Mouse (Mus musculus): ENCODE measurements around the gene Gm10570. TPM values are rescaled to one million over a fixed set of nuclear protein-coding genes. Genes with fewer than 3 reads are reported as not detected.

The Gm10570 gene
- total RNA-seq, 2 experiments from 2014 or later: 0.80 to 1.7 TPM

DNA sequence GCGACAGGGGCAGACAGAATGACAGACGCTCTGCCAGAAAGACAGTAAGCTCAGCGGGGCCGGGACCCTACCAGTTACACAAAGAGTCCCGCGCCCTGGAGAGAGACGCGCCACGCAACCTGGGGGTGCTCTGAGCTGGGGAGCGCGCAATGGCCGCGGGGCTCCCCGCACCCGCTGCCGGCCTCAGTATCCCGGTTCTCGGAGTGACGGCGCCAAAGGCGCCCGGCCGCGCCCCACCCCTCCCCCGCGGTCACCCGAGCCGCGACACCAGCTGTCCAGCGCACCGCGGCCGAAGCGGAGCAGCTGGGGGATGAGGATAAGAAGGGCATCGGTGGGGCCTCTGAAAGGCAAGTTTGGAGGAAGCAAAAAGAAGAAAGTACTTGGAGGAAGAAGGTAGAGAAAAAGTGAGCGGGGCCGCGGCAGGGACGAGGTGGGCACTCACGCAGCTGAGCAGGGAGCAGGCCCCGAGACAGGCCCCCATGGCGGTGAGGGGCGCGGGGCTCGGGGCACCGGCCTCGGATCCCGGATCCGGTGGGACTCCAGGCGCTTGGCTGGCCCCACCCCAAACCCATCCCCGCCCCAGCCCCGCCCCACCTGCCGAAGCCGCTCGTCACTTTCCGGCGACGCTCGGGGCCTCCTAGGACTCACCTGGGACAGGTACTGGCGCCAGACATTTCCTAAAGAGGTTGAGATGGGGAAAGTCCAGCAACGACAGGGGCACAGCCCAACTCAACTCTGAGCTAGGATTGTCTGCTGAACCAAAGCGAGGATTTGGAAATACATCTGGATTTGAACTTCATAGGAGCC is 33.3 kb downstream of the Gm10570 start:
- no peak for DNase-seq (ENCODE audit: low spot score in 2 of 2)
- intact Hi-C loops (cut with DNase I): no loop called here

DNA sequence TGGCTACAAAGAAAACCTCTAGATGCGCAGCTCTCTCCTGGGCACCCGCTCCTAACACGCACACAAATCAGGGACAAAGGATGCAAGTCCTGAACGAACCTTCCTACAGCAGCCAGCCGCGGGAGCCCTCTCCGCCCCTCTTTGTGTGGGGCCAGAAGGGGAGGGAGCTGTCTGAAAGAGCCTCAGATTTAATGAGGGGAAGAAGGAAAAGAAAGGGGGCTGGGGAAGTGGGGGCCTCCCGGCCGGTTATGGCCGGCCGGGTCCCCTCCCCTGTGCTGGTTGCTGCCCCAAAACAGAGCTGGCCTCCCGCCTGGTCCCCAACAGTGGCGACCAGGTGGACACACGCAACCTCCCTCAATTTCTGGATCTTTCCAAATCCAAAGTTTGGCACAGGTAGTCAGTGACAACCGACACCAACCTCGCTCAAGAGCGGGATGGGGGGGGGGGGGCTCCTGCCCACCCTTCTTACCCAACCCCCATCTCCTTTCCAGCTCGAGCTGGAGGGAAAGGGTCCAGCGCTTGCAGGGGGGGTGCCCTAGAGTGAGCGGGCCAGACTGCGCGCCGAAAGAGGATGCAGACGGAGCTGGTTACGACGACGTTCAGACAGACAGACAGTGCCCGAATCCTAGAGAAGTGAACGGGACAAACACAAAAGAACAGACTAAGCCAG is 34.0 kb downstream of the Gm10570 start:
- DNase-seq (ENCODE audit: low spot score in 2 of 2): no peak
- intact Hi-C loops (cut with DNase I): no loop called here

DNA sequence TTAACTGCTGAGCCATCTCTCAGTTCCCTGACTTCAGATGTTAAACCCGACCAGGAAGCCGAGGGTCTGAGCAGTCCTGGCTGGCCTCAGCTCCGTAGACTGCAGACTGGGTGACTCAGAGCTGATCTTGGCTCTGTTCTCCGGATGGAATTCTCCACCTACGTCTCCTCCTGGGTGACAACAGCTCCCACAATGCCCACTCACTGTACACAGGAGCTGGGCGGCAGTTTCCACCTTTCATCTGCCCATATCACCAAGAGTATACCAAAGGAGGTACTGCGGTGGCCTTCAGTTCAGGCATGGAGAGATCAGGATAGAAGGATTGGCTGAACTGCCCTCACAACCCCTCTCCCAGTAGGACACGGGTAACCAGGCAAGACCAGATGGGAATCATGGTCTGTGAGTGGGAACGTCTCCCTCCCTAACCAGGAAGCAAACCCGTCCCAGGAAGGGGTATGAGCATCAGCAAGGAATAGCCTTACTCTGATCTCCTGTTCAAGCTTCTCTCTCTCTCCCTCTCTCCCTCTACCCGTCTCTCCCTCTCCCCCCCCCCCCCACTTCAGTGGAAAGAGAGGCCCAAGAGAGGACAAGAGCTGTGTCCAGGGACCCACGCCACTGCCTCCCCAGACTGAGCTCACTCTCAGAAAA is 34.7 kb downstream of the Gm10570 start:
- intact Hi-C loops (cut with DNase I): no loop called here
- DNase-seq (ENCODE audit: low spot score in 2 of 2): peak; percentile 36 to 89

DNA sequence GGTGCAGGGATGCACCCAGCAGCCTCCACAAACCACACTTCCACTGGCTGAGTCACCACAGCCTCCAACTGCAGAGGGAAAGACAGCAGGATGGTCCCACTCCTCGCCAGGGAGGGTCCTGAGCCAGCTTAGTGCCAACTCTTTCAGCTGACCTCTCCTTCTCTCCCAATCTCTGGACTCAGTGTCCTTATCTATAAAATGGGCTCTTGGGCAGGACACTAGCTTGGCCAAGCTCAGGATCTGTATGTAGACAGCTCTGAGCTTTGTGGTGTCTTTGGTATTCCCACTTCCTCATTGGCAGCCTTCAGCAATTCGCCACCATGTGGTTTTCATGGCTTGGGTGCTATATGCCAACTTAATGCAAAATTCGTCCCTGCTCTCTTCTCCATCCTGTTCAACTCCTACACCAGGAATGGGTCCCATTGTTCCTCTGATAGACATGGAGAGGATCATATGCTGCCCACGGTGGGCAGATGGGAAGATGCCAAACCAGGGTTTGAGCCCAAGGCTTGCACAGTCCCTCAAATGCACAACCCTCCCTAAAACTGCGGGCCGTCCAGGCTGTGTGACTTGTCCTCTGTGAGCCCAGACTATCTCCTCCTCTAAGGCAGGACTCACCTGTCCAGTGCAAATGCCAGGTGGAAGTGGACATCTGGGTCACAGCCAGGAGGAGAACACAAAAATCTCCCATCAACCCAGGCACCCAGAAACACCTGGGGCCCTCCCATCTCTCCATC is 37.7 kb downstream of the Gm10570 start:
- peak in 1 of 2 experiments; percentile 80 for DNase-seq (ENCODE audit: low spot score in 2 of 2)

DNA sequence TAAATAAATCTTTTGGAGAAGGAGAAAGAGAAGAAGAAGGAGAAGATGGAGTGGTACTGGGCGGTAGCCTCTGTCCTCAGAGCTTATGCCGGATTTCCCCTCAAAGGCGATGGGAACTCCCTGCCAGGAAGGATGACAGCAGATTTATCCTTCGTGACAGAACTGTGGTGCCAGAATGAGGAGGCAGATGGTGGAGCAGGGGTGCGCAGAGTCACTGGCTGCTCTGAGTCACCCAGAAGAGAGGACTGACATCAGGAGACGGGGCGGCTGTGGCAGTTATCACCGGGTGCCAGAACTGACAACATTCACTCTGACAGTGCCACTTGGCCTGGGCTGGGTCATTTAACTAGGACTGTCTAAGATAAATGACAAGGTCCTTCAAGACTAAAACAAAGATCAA is 38.4 kb downstream of the Gm10570 start:
- DNase-seq (ENCODE audit: low spot score in 2 of 2): peak; percentile 62 to 95
- intact Hi-C loops (cut with DNase I): no loop called here

More for the DNA sequence above, 37.7 kb downstream of the Gm10570 start:
- intact Hi-C loops (cut with DNase I): no loop called here

DNA sequence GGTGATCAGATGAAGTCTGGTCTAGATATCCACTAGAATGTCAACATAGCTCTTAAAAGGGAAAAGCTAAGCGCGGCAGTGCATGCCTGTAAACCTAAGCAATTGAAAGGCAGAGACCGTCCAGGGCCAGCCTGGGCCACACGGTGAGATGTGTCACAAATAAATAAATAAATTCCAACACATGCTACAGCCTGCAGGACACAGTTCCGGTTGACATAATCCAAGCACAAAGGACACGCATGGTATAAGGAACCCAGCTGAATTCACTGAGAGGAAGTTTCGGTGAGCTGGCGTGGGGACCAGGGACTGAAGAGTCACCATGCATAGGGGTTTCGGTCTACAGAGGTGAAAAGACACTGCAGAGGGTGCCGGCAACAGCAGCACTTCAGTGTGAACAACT is 39.7 kb downstream of the Gm10570 start:
- DNase-seq (ENCODE audit: low spot score in 2 of 2): no peak
- intact Hi-C loops (cut with DNase I): no loop called here

DNA sequence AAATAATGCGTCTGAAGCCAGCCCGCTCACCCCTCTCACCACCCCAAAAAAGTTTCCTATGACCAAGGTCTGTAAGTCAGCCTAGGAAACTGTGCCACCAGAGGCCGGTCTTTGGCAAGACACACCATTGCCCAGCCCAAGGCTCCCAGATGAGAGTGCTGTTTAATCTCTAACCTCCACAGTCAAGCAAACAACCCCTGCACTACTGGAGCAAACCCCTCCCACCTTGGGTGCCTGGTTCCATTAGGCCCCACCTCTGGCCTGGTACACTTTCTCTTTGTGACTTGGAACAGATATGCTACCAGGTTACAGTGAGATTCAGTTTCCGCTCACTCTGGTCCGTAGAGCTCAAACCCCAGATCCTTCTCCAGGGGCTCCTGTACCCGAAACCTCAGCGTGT is 41.4 kb downstream of the Gm10570 start:
- DNase-seq (ENCODE audit: low spot score in 2 of 2): no peak
- intact Hi-C loops (cut with DNase I): no loop called here

DNA sequence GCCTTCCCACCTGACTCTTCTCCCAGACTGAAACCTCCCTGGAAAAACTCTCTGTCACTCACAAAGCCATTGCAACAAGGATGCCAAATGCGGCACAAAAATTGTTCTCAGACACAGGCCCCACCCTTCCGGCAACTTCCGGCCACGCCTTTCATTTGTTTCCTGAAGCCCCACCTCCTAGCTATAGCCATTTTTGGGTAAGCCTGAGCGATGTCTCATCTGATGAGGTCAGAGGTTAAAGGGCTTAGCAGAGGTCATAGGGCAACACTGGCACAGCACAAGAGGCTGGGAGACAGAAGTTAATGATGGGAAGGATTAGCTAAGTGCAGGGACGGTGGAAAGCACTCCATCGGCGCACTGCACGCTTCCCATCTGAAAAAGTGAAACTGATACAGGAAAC is 41.9 kb downstream of the Gm10570 start:
- intact Hi-C loops (cut with DNase I): no loop called here
- DNase-seq (ENCODE audit: low spot score in 2 of 2): no peak

DNA sequence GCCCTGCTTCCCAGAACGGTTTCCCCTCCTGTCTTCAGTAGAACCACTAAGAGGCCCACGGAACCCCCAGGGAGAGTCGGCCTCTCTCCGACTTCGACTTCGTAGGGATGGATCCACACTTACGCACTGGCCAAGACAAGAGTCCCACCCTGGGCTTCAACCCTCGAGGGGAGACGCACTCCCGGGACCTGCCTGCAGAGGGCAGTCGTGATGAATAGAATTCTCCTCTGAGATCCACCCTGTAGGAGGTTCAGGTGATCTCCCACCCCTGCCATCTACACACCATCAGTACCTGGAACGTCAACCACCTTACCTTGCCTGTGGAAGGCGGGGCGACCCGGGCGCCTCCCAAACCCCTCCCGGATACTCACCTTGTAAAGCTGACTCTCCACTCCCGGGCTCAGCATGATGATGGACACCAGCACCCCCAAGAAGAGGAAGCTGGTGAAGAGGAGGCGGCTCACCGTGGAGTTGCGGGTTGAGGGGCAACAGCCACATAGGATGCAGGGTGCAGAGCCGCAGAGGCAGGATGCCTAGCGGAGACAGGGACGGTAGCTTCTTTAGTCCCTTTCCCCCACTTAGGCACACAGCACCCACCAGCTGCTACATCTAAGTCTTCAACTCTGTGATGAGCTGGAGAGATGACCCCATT is 43.6 kb downstream of the Gm10570 start:
- intact Hi-C loops (cut with DNase I): loop anchor here (1.0 kb wide), 1 partner anchor 27 kb away; no protein-coding TSS in a partner anchor
- DNase-seq (ENCODE audit: low spot score in 2 of 2): peak; percentile 48 to 71

DNA sequence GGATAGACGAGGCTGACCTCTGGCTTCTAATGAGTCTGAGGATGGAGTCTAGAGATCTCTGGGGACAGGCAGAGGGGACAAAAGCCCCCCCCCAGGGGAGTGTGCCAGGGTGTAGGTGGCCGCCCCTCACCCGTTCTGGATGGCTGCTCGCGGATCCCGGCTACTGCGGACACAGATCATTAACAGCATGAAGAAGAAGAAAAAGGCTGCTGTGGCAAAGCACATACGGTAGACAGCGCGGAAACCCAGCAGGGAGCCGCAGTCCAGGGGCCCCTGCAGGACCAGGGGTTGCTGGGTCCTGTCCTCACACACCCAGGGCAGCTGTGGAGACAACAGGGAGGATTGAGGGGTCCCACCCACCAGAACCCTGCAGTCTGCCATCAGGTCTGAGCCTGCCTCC is 44.3 kb downstream of the Gm10570 start:
- intact Hi-C loops (cut with DNase I): loop anchor here (1.0 kb wide), 1 partner anchor 28 kb away; no protein-coding TSS in a partner anchor
- DNase-seq (ENCODE audit: low spot score in 2 of 2): no peak

DNA sequence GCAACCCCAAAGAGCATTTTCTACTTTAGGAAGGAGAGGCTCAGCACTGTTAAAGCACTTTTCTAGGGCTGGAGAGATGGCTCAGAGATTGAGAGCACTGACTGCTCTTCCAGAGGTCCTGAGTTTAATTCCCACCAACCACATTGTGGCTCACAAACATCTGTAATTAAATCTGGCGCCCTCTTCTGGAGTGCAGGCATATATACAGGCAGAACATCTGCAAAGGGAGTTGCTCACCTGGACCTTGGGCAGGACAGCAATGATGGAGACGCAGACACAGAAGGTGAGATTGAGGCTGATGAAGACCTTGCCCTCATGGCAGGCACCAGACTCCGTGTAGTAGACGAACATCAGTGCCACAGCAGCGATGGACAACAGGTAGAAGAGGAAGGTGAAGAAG is 48.1 kb downstream of the Gm10570 start:
- no peak for DNase-seq (ENCODE audit: low spot score in 2 of 2)
- intact Hi-C loops (cut with DNase I): no loop called here

Other genes starting within 250 kb of the Gm10570 start
- gene Pef1, start 206.1 kb downstream of the Gm10570 start, total RNA-seq (2021): 10 to 100 TPM; 65.8 to 66.9 TPM
- 1 to 10 TPM; 2.2 to 2.7 TPM for gene Hcrtr1, start 169.3 kb downstream of the Gm10570 start, total RNA-seq (2021)
- 1 to 10 TPM; 8.0 to 9.2 TPM for gene Tinagl1, start 133.6 kb downstream of the Gm10570 start, total RNA-seq (2021)
- under 1 TPM in 1 of 2 experiments, not detected in 1; 0.16 TPM for gene Gm853, start 86.3 kb downstream of the Gm10570 start, total RNA-seq (2021)
- 1 to 10 TPM; 4.3 to 8.6 TPM for gene Serinc2, start 29.5 kb downstream of the Gm10570 start, total RNA-seq (2021)
- gene Fabp3, start 79 bp downstream of the Gm10570 start, total RNA-seq (2021): 100 to 1,000 TPM; 150 to 175 TPM
- gene Zcchc17, start 51.3 kb upstream of the Gm10570 start, total RNA-seq (2021): 10 to 100 TPM; 66.5 to 68.5 TPM
- 10 to 100 TPM; 25.6 to 25.8 TPM for gene Snrnp40, start 51.5 kb upstream of the Gm10570 start, total RNA-seq (2021)